ENCODE assay signal across 7 mouse cellular contexts in genomic region chr5:118929990-118930501, GRCm38 (mm10).
A peak's percentile ranks its signal among the peaks of the same experiment; 100 is the strongest.
DNase-seq lines count a peak whose midpoint lies in the region; ATAC-seq lines count a peak whose summit lies in the region.

No protein-coding gene starts in this region.

- H3K36me3 ChIP-seq in hindbrain, embryonic 13.5 days: no peaks in the 10 kb centered on the region
- no peaks in the 10 kb centered on the region for H3K36me3 ChIP-seq in midbrain, embryonic 10.5 days

- no peak overlapping the region for H3K27ac ChIP-seq in hindbrain, embryonic 13.5 days
- H3K27ac ChIP-seq in midbrain, embryonic 10.5 days (replicated peaks): no peak overlapping the region; the same call in 1 of the 2 replicates

- H3K4me2 ChIP-seq in hindbrain, embryonic 13.5 days: peak overlapping the region; percentile 58

- H3K27me3 ChIP-seq in hindbrain, embryonic 13.5 days: peaks cover 30% of the 10 kb centered on the region
- peaks cover 72% of the 10 kb centered on the region for H3K27me3 ChIP-seq in midbrain, embryonic 10.5 days (ENCODE audit: low read depth, poor library complexity, severe bottlenecking)

- no peak for ATAC-seq in hindbrain, embryonic 13.5 days (ENCODE audit: low FRiP score)

- peak overlapping the region; percentile 30 for H3K4me3 ChIP-seq in hindbrain, embryonic 13.5 days
- peak overlapping the region; percentile 43 for H3K4me3 ChIP-seq in midbrain, embryonic 10.5 days

- DNase-seq in Muller cell, postnatal 12 days (ENCODE audit: inconsistent ontology term): peak; percentile 30
- DNase-seq in adrenal gland, postnatal 36 days: peak; percentile 20 to 30
- DNase-seq in midbrain, embryonic 10.5 days (ENCODE audit: low spot score): peak; percentile 25
- no peak for DNase-seq in urinary bladder, postnatal 25 days (ENCODE audit: low spot score)
- no peak for DNase-seq in gastrocnemius, adult 18-20 months (ENCODE audit: low spot score)
- no peak for DNase-seq in cerebellum, postnatal 25 days

- no peaks in the 10 kb centered on the region for H3K9me3 ChIP-seq in hindbrain, embryonic 13.5 days
- no peaks in the 10 kb centered on the region for H3K9me3 ChIP-seq in midbrain, embryonic 10.5 days (replicated peaks)

- 0 out of 2 replicates have a peak, but pooled peaks cover 11% of the 10 kb centered on the region for H3K4me1 ChIP-seq in hindbrain, embryonic 13.5 days (replicated peaks)
- H3K4me1 ChIP-seq in midbrain, embryonic 10.5 days: peaks cover 11% of the 10 kb centered on the region

- 6% methylated on average over 23 of the region's 23 CpGs for WGBS in hindbrain, embryonic 13.5 days
- 21% methylated on average over 23 of the region's 23 CpGs for WGBS in midbrain, embryonic 10.5 days

- 0 out of 2 replicates have a peak overlapping the region, but pooled peaks have one; percentile 39 for H3K9ac ChIP-seq in hindbrain, embryonic 13.5 days

Comparison
In these comparisons a context has a peak if more than half of its experiments do, and no peak if none do; other contexts are left out.
1. DNase-seq: peak in Muller cell, postnatal 12 days (single experiment), adrenal gland, postnatal 36 days (2 of 2) and midbrain, embryonic 10.5 days (single experiment); none in urinary bladder, postnatal 25 days (single experiment), gastrocnemius, adult 18-20 months (single experiment) and cerebellum, postnatal 25 days (0 of 2).